8 mouse cellular contexts compared by ENCODE assay signal in the genomic region with DNA sequence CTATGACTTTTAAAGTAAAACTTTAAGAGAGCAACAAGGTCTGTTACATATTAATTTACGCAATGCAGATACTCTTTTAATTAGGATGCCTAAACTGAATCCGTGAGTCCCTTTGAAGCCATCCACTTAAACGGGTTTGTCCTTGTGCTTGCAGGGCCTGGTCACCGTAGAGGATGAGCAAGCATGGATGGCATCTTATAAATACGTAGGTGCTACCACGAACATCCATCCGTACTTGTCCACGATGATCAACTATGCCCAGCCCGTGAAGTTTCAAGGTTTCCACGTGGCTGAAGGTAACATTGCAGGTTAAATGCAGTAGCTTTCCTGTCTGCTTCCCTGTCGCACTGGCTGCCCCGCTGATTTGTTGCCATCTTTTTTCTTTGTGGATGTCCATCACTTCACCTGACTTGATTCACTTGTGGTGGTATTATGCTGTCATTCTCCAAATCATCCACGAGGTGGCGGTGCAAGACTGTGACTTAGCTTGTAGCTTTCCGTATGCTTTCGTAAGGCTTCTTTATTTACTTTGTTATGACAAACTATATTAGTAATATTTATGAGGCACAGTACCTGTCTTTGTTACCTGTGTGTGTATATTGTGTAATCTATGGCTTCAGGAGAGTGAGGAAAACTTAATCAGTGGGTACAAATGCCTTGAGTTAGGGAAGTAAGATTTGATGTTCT.
DNase-seq lines count a peak whose midpoint lies in the region; ATAC-seq and TF ChIP-seq lines count a peak whose summit lies in the region.

No protein-coding gene starts in this region.

- 63% methylated on average over 16 of the region's 16 CpGs for WGBS in hindbrain, embryonic 10.5 days
- 59% methylated on average over 16 of the region's 16 CpGs for WGBS in hindbrain, embryonic 12.5 days
- WGBS in forebrain, embryonic 12.5 days: 66% methylated on average over 16 of the region's 16 CpGs
- WGBS in midbrain, embryonic 12.5 days: 63% methylated on average over 16 of the region's 16 CpGs
- WGBS in stomach, postnatal 0 days: 56% methylated on average over 16 of the region's 16 CpGs

- no peak for TF ChIP-seq EP300 in stomach, postnatal 0 days (optimal IDR thresholded peaks at IDR 0.05)

- H3K4me3 ChIP-seq in hindbrain, embryonic 10.5 days: no peak overlapping the region
- H3K4me3 ChIP-seq in hindbrain, embryonic 12.5 days: no peak overlapping the region
- H3K4me3 ChIP-seq in forebrain, embryonic 12.5 days (replicated peaks): no peak overlapping the region
- H3K4me3 ChIP-seq in midbrain, embryonic 12.5 days: no peak overlapping the region
- H3K4me3 ChIP-seq in stomach, postnatal 0 days (ENCODE audit: low read depth, low read length): no peak overlapping the region

- no peak overlapping the region for H3K9ac ChIP-seq in hindbrain, embryonic 12.5 days
- H3K9ac ChIP-seq in forebrain, embryonic 12.5 days: no peak overlapping the region
- H3K9ac ChIP-seq in midbrain, embryonic 12.5 days (replicated peaks): no peak overlapping the region
- H3K9ac ChIP-seq in stomach, postnatal 0 days (ENCODE audit: low read length): no peak overlapping the region

- H3K4me2 ChIP-seq in hindbrain, embryonic 12.5 days (replicated peaks): no peak overlapping the region
- no peak overlapping the region for H3K4me2 ChIP-seq in forebrain, embryonic 12.5 days
- no peak overlapping the region for H3K4me2 ChIP-seq in midbrain, embryonic 12.5 days (replicated peaks)
- no peak overlapping the region for H3K4me2 ChIP-seq in stomach, postnatal 0 days (replicated peaks; ENCODE audit: low read depth)

- no peaks in the 10 kb centered on the region for H3K9me3 ChIP-seq in hindbrain, embryonic 10.5 days
- no peaks in the 10 kb centered on the region for H3K9me3 ChIP-seq in hindbrain, embryonic 12.5 days (replicated peaks)
- H3K9me3 ChIP-seq in forebrain, embryonic 12.5 days: no peaks in the 10 kb centered on the region
- no peaks in the 10 kb centered on the region for H3K9me3 ChIP-seq in midbrain, embryonic 12.5 days
- H3K9me3 ChIP-seq in stomach, postnatal 0 days (ENCODE audit: control insufficient read depth, low read length): no peaks in the 10 kb centered on the region

- no peak for ATAC-seq in hindbrain, embryonic 12.5 days (ENCODE audit: low FRiP score)
- ATAC-seq in CD4-positive, CD25-positive, alpha-beta regulatory T cell, adult 4 months: peak; percentile 45
- ATAC-seq in forebrain, embryonic 12.5 days (ENCODE audit: low FRiP score): peak; percentile 43; the same call in 1 of the 2 replicates
- peak; percentile 57; the same call in 1 of the 2 replicates for ATAC-seq in midbrain, embryonic 12.5 days (ENCODE audit: low FRiP score, low read depth)
- peak; percentile 77 for ATAC-seq in stomach, postnatal 0 days (ENCODE audit: low FRiP score, low TSS enrichment)

- peak; percentile 39 for DNase-seq in hindbrain, embryonic 10.5 days (ENCODE audit: low spot score)
- DNase-seq in c-Kit-positive CD71-positive TER-119-negative erythroid progenitor cells, embryonic 14.5 days (ENCODE audit: low read depth): peak; percentile 21
- peak; percentile 42 to 59 for DNase-seq in layer of hippocampus, postnatal 14 days (ENCODE audit: low spot score in 2 of 2)
- peak; percentile 59 for DNase-seq in stomach, postnatal 0 days (ENCODE audit: low spot score)

- H3K4me1 ChIP-seq in hindbrain, embryonic 10.5 days (replicated peaks): no peaks in the 10 kb centered on the region
- H3K4me1 ChIP-seq in hindbrain, embryonic 12.5 days: no peaks in the 10 kb centered on the region
- 0 out of 2 replicates have a peak, but pooled peaks cover 8% of the 10 kb centered on the region for H3K4me1 ChIP-seq in forebrain, embryonic 12.5 days
- H3K4me1 ChIP-seq in midbrain, embryonic 12.5 days: peaks cover 8% of the 10 kb centered on the region; the same call in 1 of the 2 replicates
- no peaks in the 10 kb centered on the region for H3K4me1 ChIP-seq in stomach, postnatal 0 days (replicated peaks; ENCODE audit: control insufficient read depth, insufficient read depth)

- no peak overlapping the region for H3K27ac ChIP-seq in hindbrain, embryonic 10.5 days
- no peak overlapping the region for H3K27ac ChIP-seq in hindbrain, embryonic 12.5 days
- no peak overlapping the region for H3K27ac ChIP-seq in forebrain, embryonic 12.5 days
- H3K27ac ChIP-seq in midbrain, embryonic 12.5 days (replicated peaks): no peak overlapping the region
- H3K27ac ChIP-seq in stomach, postnatal 0 days (replicated peaks): no peak overlapping the region

- no peaks in the 10 kb centered on the region for H3K27me3 ChIP-seq in hindbrain, embryonic 10.5 days (ENCODE audit: insufficient read depth, poor library complexity, severe bottlenecking)
- H3K27me3 ChIP-seq in hindbrain, embryonic 12.5 days: no peaks in the 10 kb centered on the region
- no peaks in the 10 kb centered on the region for H3K27me3 ChIP-seq in forebrain, embryonic 12.5 days
- H3K27me3 ChIP-seq in midbrain, embryonic 12.5 days: no peaks in the 10 kb centered on the region
- H3K27me3 ChIP-seq in stomach, postnatal 0 days (ENCODE audit: control insufficient read depth, insufficient read depth, low read length): no peaks in the 10 kb centered on the region

- peaks cover 3% of the 10 kb centered on the region; the same call in 1 of the 2 replicates for H3K36me3 ChIP-seq in hindbrain, embryonic 10.5 days
- peaks cover 4% of the 10 kb centered on the region; the same call in 1 of the 2 replicates for H3K36me3 ChIP-seq in hindbrain, embryonic 12.5 days
- H3K36me3 ChIP-seq in forebrain, embryonic 12.5 days (replicated peaks): peaks cover 8% of the 10 kb centered on the region
- peaks cover 4% of the 10 kb centered on the region; the same call in 1 of the 2 replicates for H3K36me3 ChIP-seq in midbrain, embryonic 12.5 days
- peaks cover 4% of the 10 kb centered on the region; the same call in 1 of the 2 replicates for H3K36me3 ChIP-seq in stomach, postnatal 0 days (ENCODE audit: control insufficient read depth, insufficient read depth, low read length)

- peak; percentile 95 for TF ChIP-seq CTCF in stomach, postnatal 0 days (IDR thresholded peaks at IDR 0.05; ENCODE audit: low read depth)
